Mouse (Mus musculus) embryo, embryonic 9.5 days (tissue): ENCODE measurements around the gene Nfya.

Source experiments
- DNase-seq: peaks from one replicate; pipeline ENCODE4 v3.0.0-alpha.2; 2017; ENCODE audit errors: extremely low spot score

The Nfya gene

DNA sequence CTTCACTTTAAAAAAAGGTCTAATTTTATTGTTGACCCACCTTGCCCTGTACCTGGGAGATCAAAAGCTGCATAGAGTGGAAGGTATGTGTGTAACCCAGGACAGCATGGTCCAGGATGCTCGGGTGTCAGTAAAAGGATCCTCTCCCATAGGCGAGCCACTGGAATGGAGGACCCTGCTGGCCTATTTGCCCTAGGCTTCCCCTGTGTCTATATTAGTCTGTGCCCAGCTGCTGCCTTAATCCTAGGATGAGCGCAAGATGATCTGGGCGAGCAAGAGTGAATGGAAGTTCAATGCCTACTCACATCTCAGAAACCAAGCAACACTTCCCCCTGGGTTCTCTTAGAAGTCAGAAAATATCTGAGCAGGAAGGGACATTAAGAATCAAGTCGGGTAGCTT, 21.3 kb upstream of the Nfya start:
- no peak for DNase-seq

DNA sequence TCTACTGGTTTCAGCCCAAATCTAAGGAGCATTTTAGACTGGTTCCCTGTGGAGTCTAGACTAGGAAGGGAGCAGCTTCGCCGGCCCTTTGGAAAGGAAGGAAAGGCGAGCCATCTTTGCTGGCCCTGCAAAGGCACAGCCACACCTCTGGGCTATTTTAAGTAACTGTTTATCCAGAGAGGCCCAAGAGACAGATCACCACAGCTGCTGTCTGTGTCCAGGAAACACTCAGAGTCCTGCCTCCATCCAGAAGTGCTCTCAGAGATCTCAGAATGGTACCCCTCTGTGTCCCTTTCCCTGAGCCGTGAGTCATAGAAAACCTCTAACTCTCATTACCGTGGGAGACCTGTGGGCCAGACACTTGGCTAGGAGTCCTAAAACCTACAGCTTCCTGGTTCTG, 20.7 kb upstream of the Nfya start:
- no peak for DNase-seq

DNA sequence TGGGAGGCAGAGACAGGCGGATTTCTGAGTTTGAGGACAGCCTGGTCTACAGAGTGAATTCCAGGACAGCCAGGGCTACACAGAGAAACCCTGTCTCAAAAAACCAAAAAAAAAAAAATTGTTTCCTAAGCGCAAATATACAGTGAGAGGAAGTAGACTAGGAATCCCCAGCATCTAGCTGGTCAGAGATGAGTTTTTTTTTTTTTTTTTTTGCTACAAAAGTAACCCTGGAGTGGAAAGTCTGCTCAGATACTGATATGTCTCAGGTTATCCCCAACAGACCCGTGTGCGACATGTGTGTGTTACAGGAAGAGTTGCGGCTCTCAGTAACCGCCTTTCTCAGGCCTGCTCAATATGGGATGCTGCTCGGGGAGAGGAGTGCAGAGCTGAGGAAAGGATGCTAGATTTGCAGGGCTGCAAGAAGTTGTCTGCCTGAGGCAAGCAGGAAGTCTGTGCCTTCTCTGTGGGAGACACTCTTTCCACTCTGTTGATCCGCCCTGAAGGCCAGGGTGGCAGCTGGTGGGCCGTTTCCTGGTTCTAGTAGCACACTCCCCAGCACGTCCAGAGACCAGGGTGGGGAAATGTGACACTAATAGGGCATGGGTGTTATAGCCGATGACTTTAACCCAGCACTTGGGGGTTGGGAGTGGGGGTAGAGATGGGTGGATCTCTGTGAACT, 18.3 kb upstream of the Nfya start:
- no peak for DNase-seq

DNA sequence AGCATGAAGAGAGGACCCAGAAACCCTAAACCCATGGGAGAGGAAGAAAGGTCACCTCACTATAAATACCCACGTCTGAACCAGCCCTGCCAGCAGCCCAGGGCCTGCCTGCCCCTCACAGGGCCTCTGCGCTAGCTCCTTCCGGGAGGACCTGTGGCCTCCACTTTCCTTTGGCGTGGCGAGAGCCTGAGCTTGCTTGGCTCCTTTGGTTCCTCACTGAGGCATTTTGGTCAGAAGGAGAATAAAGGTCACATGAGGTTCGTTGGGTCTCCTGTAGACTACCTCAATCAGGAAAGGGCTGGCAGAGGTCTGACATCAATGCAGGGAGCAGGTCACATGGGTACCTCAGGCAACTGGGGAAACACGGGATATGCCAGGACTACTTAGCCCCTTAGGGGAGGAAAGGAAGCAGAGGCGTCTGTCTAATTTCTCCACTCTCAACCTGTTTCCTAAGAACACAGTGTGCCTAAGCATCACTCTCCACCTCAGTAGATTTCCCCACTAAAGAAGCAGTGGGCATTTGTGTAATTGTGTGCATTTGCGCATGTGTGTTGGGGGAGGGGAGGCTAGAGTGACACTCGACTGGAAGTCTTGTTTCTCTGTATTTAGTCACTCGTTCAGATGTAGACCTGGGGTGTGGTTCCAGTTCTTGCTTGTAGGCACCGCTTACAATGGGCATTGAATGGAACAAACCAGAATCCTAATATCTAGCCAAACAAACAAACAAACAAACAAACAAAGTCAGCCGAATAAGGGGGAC, 17.5 kb upstream of the Nfya start:
- DNase-seq = no peak

DNA sequence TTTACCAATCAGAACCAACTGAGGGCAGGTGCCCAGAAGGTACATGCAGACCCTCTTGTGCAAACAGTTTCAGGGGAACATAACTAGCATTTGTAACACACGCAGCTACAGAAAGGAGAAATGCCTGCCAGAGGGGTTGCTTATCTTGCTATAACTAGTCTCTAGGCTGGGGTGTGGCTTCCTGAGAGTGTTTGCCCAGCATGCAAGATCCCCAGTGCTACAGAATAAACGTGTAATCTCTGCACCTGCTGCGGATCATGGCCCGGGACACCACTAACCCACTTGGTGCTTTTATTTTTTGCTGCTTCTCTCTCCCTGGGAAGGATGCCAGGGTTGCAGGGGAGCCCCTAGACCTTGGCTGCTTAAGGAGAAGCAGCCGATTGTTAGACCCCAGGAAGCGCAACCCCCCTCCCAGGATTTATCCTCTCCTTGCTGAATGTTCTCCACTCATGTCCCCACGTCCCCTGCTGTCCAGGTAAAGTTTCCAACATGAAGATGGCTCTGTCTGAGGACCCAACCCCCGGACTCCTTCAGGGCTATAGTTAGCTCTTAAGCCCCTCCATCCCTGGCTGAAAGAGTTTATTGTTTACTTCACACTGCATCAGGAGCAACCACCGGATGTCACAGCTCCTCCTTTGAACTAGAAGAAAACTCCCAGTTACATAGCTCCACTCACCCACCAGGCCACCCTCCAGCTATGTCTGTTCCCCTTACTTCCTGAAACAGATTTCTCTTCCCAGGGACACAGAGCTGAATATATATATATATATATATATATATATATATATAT, 16.3 kb upstream of the Nfya start:
- no peak for DNase-seq

DNA sequence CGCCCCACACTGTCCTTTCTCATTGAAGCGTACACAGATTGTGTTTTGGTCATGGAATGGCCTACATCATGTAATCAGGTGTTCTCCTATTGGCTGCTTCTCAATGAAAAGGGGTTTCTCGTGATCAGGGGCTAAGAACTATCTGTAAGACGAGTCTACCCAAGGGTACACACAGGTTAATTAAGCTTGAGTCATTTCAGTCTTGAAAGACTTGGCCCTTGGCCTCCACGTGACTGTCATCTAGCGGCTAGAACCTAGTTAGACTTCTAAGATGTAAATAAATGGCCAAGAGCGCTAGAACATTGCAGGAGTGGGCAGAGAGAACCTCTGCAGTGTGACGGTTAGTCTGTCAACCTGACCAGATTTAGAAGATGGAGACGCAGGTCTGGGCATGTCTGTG, 14.5 kb upstream of the Nfya start:
- no peak for DNase-seq

DNA sequence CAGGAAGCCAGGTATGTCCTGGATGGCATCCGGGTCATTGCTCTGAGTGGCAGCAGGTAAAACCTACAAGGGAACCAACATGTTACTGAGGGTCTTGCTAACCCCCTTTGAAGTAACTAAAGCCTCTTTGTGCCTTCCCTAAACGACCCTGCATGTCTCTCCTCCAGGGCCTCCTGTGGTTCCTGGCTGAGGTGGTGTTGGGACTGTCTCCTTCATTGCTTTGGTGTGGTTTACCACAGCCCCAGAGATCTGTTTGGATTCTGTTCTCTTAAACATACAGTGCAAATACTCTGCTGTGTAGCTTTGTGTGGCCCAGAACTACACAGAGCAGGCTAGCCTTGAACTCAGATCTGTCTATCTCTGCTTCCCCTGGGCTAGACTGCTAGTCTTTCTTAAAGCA, 9.9 kb upstream of the Nfya start:
- no peak for DNase-seq

DNA sequence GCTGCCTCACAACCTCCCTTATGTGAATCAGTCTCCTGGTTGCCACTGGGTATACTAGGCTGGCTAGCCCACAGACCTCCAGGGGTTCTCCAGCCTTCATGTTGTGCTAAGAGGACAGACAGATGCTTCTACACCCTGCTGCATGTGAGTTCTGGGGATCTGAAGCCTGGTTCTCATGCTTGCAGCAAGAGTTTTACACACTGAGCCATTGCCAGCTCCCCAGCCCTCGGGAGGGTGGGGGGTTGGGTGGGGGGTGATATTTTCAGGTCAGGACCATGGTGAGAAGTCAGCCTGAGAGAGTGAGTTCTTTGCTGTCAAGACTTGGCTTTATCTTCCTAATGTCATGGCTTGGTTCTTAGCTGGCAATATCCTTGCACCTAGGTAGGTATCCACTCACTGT, 9.1 kb upstream of the Nfya start:
- no peak for DNase-seq

DNA sequence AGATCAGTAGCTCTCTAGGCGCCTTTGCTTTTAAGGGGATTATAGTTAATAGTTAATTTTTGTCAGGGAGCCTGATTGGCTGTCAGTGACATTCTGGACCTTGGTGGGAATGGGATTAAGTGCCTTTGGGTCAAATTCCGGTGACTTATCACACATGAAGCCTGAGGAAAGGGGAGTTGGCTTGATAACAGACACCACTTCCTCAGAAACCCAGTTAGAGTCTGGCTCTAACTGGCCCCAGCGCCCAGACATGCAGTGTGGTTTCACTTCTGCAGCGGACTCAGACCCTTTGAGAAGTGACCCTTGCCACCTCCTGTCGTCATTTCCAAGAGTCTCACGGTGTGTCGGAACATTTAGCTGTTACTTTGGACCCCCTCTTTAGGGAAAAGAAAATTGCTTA, 8.5 kb upstream of the Nfya start:
- no peak for DNase-seq

DNA sequence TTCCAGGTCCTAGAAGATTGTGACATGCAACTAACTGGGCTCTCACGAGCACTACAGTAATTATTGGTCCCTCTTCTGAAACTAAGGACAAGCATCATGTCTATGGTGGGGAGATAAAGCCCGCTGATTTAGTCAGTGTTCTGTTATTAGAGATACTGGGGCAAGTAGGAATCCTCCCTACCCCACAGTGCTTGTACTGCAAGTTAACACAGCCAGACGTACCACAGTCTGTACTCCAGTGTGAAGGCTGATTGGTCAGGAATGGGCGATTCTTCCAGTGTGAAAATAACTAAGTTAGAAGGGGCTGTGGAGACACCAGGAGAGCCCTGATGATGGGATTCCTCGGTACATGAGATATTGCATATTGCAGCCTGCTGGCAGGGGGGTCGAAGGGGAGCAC, 7.8 kb upstream of the Nfya start:
- no peak for DNase-seq

DNA sequence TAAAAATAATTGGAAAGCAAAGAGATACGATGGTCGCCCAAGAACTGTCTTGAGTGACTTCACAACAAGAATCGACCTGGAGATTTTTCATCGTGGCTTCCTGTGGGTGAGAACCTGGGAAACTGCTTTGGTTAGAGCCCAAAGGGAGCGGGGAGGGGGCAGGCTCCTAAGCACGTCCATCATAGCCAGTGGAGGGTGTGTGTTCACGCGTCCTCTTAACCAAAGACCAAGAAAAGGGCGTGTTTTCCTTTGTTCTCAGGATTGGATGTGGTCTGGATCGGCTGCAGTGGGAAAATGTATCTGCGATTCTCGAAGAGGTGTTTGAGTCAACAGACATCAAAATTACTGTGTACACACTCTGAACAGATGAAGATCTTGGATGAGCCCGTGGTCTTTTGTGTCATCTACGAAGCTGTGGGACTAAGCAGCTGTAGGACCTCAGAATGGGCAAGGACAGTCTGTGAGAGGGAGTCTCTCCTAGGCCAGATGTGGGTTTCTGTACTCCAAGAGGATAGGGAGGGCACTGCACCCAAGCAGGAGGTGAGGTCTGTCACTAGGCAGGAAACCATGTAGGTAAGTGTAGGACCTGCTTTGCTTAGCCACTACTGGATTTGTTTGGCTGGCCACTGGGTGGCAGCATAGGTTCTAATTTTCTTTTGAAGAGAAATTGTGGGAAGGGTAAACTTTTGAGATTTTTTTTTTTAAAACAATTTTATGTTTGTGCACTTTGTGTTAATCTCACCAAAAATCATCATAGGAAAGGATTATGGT, 6.9 kb upstream of the Nfya start:
- DNase-seq = no peak

DNA sequence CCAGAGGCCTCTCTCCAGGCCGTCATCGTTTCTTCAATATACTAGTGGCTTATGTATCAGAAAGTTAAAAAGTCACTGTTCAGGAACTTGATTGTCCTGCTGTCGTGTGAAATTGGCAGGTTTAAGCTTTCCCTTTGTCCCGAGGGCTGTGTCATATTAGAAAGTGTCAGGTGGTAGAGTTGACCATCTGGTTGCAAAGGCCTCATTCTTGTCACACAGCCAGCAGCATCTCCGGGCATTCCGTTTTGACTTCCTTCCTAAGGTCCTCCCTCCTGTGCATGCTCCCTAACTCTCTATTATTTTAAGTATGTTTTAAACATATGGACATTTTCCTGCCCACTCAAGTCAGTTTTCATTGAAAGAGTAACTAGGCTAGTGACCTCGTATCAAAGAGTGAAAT, 6.3 kb upstream of the Nfya start:
- DNase-seq = no peak

DNA sequence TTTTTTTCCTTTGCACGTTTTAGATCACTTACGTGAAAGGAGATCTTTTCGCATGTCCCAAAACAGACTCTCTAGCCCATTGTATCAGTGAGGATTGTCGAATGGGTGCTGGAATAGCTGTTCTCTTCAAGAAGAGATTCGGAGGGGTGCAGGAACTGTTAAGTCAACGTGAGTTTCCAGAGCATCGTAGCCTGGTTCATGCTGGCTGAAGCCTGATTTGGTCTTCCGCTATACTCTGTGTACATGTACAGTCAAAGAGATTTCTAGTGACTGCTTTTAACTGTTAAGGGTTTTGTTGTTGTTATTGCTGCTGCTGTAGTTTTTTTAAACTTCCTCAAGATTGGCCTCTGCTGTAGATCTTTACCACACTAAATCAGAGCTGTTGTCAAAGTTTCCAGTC, 1.5 kb upstream of the Nfya start:
- no peak for DNase-seq

DNA sequence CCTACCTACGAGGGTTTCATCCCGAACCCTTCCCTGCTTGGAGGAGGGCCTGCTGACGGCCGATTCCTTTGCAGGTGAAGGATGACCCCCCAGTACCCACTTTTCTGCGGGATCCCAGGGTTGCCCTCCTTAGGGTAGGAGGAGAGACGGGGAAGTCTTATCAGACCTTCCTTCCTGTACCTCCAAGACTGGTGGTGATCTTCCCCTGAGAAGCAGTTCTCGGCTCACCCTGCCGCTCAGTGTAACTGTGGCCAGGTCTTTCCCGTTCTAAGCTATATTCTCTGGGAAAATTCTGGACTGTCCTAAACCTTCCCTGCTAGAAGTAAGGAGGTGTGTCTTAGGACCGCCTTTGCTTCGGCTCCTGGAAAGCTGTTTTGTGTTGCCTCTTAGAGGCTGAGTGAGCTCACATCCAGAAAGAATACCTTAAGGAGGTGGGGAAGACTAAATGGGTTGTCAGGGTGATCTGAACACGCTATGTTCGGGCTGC, 636 bp upstream of the Nfya start:
- DNase-seq = no peak

DNA sequence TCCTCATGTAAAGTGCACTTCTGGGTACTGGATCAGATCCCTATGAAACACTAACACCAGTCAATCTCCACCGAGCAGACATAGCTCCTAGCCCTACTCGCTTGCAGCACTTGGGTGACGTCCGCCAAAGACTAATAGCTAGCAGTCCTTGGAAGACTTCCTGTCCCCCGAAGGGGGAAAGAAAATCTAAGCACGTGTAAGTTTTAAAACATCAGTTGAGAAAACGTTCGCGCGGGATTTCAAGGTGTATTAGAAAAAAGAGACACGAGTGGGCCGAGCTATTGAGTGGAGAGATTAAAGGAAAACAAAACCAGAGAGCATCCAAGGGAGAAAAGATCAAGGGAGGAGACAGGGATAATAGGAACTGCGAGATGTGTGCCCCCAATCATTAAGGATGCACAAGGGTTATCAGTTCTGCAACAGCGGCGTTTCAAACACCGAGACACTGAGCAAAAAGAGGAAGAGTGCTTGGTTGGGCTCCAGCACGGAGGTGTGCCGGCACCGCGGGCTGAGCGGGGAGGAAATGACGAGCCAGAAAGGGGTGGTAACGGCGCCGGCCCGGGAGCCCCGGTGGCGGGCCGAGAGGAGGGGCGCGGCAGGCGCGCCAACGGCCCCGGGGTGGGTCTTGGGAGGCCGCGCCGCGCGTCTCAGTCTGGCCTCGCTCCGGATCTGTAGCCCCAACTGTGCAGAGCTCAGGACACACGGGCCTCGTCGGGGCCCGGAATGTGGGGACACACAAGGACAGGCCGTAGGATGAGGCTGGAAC, 997 bp downstream of the Nfya start:
- peak; percentile 77 for DNase-seq

DNA sequence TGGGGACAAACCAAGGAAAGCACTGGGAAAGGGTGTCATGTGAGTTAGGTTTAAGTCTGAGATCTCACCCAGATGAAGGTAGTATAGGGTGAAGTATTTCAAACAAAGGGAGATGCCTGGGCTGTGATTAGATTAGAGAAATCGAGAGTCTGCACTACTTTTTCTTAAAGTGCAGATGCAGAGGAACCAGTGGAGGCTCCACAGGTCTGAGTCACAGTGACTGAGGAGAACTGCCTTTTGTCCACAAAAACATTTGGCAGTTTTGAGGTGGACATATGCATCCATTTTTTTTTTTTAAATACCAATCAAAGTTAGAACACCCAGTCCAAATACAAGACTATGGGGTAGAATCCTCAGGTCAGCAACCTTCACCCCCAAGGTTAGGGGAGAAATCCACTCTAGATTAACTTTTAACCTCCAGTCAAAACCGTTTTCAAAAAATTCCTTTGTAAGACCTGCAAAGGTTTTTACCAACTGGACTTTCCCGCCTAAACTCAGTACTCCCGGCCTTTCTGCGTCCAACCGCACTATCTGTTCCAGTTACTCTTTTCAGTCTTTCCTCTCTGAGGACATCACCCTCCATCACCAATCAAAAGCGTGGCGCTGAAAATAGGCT, 1.7 kb downstream of the Nfya start:
- DNase-seq = no peak

DNA sequence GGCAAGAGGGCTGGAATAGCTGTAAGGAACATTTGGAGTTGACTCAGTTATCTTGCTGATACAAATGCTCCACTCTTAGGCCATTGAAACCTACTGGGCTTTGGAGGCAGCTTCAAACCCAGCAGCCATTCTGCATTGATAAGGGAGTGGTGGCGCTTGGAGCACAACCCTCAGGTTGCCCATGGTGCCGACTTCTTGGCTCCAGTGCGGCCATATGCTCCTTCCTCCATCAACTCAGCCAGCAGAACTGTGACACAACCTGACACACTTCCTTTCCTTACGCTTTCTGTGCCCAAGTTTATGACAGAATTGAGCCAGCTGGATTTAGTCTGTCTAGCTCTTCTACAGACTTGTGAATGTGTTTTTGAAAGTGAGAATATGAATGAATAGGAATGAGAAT, 2.6 kb downstream of the Nfya start:
- no peak for DNase-seq

DNA sequence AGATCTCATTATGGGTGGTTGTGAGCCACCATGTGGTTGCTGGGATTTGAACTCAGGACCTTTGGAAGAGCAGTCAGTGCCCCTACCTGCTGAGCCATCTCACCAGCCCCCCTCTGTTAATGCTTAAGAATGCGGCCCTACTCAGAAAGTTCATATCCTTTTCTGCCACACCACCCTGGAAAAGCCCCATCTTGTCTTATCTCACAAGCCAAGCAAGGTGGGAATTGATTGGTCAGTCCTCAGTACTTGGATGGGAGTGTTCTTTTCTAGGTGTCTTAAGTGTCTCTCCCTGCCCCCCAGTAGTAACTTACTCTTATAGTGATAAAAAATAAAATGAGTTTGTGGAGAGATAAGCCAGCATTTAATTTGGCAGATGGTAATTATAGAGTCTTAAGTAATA, 5.0 kb downstream of the Nfya start:
- DNase-seq = no peak

DNA sequence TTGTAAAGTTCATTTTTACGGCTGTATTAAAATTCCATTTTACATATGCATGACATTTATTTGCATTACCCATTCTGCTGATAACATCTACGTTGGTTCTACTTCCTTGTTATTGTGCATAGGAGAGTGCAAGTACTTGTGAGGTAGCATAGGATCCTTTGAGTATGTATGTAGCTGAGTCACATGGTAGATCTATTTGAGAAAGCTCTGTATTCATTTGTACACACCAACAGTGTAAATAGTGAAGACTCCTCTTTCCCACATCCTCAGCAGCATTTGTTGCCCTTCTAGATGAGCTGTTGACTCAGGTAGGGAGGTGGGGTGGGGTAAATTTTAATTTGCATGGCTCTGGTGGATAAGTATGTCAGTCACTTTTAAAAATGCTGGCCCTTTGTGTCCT, 5.9 kb downstream of the Nfya start:
- DNase-seq = no peak

DNA sequence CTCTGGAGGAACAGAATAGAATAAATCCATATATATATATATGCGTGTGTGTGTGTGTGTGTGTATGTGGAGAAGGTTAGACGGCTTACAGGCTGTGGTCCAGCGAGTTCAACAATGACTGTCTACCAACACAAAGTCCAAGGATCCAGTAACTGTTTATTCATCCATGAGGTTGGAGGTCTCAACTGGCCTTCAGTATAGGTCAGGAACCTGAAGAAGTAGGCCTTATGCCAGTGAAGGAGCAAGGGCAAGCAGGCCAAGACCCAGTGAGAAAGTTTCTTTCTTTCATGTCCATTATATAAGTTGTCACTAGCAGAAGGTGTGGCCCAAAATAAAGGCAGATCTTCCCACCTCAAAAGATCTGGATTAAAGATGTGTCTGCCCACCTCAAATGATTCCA, 7.0 kb downstream of the Nfya start:
- DNase-seq = no peak

DNA sequence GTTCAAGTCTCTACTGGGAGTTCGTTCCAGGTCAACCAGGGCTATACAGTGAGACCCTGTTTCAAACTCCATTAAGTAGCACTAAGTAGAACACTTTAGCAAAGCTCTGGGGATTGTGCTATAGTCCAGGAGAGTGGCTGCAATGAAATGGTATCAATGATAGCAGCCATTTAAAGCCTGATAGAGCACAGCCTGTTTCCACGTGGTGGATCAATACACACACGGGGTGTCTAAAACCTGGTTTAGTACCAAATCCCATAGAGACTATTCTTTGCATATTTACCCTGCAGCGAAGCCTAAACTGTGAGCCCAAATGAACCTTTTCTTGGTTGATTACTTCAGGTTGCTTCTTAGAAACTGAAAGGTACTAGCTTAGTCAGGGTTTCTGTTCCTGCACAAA, 8.0 kb downstream of the Nfya start:
- DNase-seq = no peak
